Mouse (Mus musculus) testis, postnatal 14 days (tissue): ENCODE results near the gene Ubr3.

Experiments used
- DNase-seq: peaks from one replicate; pipeline ENCODE4 v3.0.0; 2021; ENCODE audit warnings: low spot score

The Ubr3 gene

GRCm38 (mm10) chr2:70031472-70031871 lies 134.4 kb downstream of the Ubr3 start:
- DNase-seq, result no peak

DNA sequence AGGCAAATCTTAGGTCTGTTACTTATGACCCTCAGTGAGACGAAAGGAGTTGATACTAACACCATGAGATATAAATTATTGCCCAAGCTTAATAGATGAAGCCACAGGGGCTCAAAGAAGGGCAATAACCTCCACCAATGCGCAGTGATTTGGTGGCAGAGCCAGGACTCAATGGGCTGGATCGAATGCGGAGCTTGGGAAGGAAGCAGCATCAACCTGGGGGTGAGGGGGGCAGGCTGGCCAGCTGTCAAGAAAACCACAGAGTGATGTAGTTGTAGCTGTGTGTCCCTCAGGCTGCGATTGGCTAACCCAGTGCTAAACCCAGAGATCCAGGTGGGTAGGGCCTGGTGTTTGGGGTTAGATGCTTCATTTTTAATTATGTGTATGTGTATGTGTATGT lies 137.8 kb downstream of the Ubr3 start:
- DNase-seq, result no peak

DNA sequence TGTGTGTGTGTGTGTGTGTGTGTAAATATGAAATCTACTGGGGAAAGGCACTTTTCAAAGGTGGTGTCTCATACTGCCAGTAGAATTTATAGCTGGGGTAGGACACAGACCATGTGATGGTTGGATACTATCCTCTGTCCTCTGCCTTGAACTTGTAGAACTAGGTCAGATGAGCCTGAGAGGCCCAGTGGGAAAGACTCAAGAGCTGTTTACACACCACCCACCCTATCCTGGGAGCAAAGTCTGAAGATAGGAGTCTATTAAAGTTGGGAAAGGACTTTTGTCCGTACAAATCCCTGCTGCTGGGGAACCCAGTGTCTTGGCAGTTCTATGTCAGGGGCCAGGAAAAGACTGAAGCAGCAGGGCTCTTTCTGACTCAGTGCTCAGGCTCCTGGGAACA lies 138.3 kb downstream of the Ubr3 start:
- no peak for DNase-seq

DNA sequence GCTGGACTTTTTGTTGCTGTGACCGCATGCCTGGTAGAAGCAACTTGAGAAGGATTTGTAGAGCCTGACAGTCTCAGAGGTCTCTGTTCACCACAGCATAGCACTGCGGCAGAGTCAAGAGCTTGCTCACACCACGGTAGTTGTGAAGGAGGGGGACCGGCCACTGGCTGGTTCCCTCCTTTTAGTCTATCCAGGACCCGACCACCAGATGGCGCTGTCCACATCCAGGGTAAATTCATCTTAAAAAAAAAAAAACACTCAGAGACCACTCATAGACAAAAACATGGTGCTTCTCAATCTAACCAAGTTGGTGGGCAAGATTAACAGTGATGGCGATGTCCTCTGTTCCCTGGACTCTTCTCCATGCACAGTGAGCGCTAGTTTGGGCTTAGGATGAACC lies 140.2 kb downstream of the Ubr3 start:
- DNase-seq, result no peak

DNA sequence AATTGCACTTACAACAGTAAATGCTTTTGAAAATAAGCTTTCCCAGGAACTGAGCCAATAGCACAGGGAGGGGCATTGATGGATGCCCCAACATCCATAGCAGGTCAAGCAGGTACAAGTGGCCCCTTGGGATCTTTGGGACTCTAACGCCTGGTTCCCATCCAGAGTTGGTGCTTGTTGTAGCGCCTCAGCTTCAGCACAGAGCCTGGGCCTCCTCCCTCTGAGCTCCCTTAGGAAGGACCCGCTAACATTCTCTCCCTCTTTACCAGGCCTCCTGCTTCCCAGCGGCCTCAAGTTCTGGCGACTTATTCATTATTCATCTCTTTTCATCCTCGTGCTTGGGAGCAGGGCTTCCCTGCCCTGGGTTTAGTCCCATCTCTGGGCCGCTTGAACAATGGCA lies 141.7 kb downstream of the Ubr3 start, which contains the start of gene Myo3b:
Gene Myo3b, plus strand, starts transcription at position 375 of the 400 bp plus-strand sequence.
- no peak for DNase-seq

GRCm38 (mm10) chr2:70044466-70044865 lies 147.4 kb downstream of the Ubr3 start:
- no peak for DNase-seq

GRCm38 (mm10) chr2:70047868-70048267 lies 150.8 kb downstream of the Ubr3 start:
- no peak for DNase-seq

DNA sequence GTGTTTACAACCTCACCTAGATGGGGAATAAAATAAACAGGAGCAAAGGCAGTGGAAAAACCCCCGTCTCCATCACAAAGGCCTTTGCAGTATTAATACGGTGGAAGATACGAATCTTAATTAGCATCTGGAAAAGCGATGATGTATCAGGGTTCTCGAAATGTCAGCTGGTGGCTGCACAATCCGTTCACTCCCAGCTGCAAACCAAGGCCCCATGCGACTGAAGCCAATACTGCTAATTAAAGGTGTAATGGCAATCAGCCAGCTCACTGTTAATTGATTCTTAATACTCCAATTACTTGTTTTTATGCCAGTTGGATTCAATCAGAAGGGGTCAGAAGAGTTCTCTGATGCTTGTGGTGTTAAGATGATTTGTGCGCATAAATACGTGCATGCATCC lies 156.8 kb downstream of the Ubr3 start:
- no peak for DNase-seq

GRCm38 (mm10) chr2:70058201-70058600 lies 161.2 kb downstream of the Ubr3 start:
- no peak for DNase-seq

- DNase-seq, result no peak
Observed at GRCm38 (mm10) chr2:70060359-70061345, 163.6 kb downstream of the Ubr3 start.

DNA sequence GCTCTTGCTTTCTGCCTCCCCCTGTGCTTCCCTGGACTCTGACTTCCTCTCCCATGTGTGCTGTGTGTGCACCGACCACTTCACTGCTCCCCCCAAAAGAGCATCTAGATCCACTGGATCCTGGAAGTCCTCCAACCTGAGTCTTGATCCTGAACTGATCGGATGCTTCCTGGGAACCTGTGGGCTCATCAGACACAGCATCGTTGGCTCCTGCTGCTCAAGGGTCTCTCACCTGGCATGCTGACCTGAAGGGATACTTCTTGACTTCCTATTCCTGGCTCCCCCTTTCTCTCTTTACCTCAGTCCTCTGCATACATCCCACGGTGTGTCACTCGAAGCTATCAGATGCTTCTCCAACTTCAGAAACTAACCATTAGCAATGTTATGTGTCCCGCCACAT lies 168.1 kb downstream of the Ubr3 start:
- no peak for DNase-seq

DNA sequence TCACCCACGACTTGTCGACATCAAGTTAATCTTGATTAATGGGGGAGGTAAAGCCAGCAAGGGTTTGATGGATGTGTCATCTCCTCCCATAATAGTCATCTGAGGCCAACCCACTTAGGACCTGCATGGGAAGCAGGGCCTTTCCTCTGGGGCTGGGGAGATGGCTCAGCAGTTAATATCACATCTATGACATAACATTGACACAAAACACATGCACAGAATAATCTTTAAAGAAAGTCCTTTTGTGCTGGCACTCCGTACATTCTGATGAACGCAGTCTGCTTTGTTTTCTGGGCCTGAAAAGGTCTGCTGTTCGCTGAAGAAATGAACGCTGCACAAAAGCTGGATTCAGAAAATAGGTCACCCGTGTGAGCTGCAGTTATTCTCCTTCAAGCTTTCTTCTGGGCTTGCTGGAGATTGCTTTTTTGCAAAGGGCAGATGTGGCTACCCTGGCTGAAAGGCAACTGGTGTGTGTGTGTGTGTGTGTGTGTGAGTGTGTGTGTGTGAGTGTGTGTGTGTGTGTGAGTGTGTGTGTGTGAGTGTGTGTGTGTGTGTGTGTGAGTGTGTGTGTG lies 168.8 kb downstream of the Ubr3 start:
- DNase-seq, result no peak

DNA sequence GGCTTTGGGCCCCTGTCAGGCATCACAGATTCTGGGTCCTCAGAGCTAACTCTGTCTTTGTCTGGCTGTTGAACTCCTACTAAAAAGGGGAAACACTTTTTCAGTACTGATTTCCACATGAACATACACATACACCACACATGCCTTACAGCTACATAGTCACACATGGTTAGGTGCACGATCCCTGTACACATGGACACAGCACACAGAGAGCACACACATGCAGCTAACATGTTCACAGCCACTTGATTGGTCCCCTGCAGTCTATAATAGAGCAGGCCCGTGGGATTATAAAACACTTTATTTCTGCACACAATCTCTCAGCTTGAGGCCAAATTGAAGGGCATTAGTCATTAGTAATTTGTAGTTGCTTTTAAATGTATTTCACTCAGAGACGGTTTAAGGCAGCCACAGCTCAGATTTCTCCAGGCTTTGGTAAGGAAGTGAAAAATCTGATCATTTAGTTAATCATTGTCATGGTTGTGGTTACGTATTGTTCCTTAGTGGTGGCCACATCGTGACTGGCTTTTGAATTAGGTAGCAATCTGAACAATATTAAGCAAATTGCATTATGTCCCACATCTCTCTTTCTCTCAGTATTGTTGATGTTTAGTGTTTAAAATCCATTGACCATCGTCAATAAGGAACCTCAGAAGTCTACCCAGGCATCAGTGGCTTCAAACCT lies 169.4 kb downstream of the Ubr3 start:
- DNase-seq, result no peak

- no peak for DNase-seq
Observed at GRCm38 (mm10) chr2:70069861-70070260, 172.8 kb downstream of the Ubr3 start.
